Mouse (Mus musculus) large intestine, adult 2 months (tissue): ENCODE measurements around the gene Mrpl57. TPM values are rescaled to one million over a fixed set of nuclear protein-coding genes. Genes with fewer than 3 reads are reported as not detected.
"Not testable (repeated sequence)": the region's sequence is repeated elsewhere in the genome, so short reads cannot be mapped to it uniquely, and the experiment has no call there.

ENCODE experiments used
- DNase-seq: peaks from one replicate; pipeline ENCODE4 v3.0.0-alpha.2; 2012; ENCODE audit warnings: low read depth, low spot score
- WGBS: fragments of 180-500 bp; shearing (Covaris S2); methylation state at CpG from one replicate; pipeline ENCODE4 v1.1.7; 2018; 5-methylcytosine and 5-hydroxymethylcytosine counted together
- polyA plus RNA-seq: library from polyadenylated mRNA; depleted of rRNA; stranded (reverse); fragments of >200 nt; gene quantifications from 2 replicates; pipeline ENCODE4 v1.2.3, GENCODE M21; 2012; rRNA removed

Gene Mrpl57
- 73.3 and 78.2 TPM in 2 replicates for polyA plus RNA-seq

- under 1% methylated on average over 96 of the region's 96 CpGs for WGBS
- peak; percentile 79 for DNase-seq
Measured at GRCm38 (mm10) chr14:57825788-57826751, at the start of gene Mrpl57, which contains the start of gene Ska3. Gene Mrpl57 (plus strand): TSS chr14:57826234. Gene Ska3 (minus strand): TSS chr14:57826185.

GRCm38 (mm10) chr14:57787406-57787805, 38.6 kb upstream of the Mrpl57 start:
- no peak for DNase-seq
- 59% methylated on average over 4 of the region's 4 CpGs for WGBS

- 71% methylated on average over 2 of the region's 2 CpGs for WGBS
- no peak for DNase-seq
Measured at GRCm38 (mm10) chr14:57789311-57789710, 36.7 kb upstream of the Mrpl57 start.

GRCm38 (mm10) chr14:57789759-57790158, 36.3 kb upstream of the Mrpl57 start:
- DNase-seq, result no peak
- 91% methylated on average over 9 of the region's 9 CpGs for WGBS

GRCm38 (mm10) chr14:57791171-57791570, 34.9 kb upstream of the Mrpl57 start:
- 61% methylated on average over 4 of the region's 4 CpGs for WGBS
- no peak for DNase-seq

- DNase-seq, result no peak
- 14% methylated on average over 7 of the region's 7 CpGs for WGBS
Measured at GRCm38 (mm10) chr14:57797551-57797950, 28.5 kb upstream of the Mrpl57 start.

GRCm38 (mm10) chr14:57797991-57798931, 27.8 kb upstream of the Mrpl57 start, which contains the start of gene Sap18:
Gene Sap18 (plus strand): TSS chr14:57798180.
- WGBS, result under 1% methylated on average over 99 of the region's 99 CpGs

GRCm38 (mm10) chr14:57803731-57804130, 22.3 kb upstream of the Mrpl57 start:
- WGBS, result 86% methylated on average over 4 of the region's 4 CpGs

More at GRCm38 (mm10) chr14:57797991-57798931, 27.8 kb upstream of the Mrpl57 start, which contains the start of gene Sap18:
- DNase-seq, result peak; percentile 96

GRCm38 (mm10) chr14:57808558-57808957, 17.5 kb upstream of the Mrpl57 start:
- no peak for DNase-seq
- 53% methylated on average over 5 of the region's 5 CpGs for WGBS

More at GRCm38 (mm10) chr14:57803731-57804130, 22.3 kb upstream of the Mrpl57 start:
- DNase-seq, result no peak

GRCm38 (mm10) chr14:57810886-57811285, 15.1 kb upstream of the Mrpl57 start:
- WGBS, result 43% methylated on average over 2 of the region's 2 CpGs
- no peak for DNase-seq

- DNase-seq, result no peak
- WGBS, result 98% methylated on average over 5 of the region's 5 CpGs
Measured at GRCm38 (mm10) chr14:57811844-57812243, 14.2 kb upstream of the Mrpl57 start.

- DNase-seq, result no peak
- WGBS, result 75% methylated on average over 4 of the region's 4 CpGs
Measured at GRCm38 (mm10) chr14:57820839-57821238, 5.2 kb upstream of the Mrpl57 start.

GRCm38 (mm10) chr14:57827284-57827683, 1.2 kb downstream of the Mrpl57 start:
- 29% methylated on average over 1 of the region's 1 CpGs for WGBS
- no peak for DNase-seq

GRCm38 (mm10) chr14:57833526-57833925, 7.5 kb downstream of the Mrpl57 start:
- 76% methylated on average over 2 of the region's 2 CpGs for WGBS
- DNase-seq, result no peak

- 90% methylated on average over 10 of the region's 10 CpGs for WGBS
- no peak for DNase-seq
Measured at GRCm38 (mm10) chr14:57835157-57835556, 9.1 kb downstream of the Mrpl57 start.

- DNase-seq, result no peak
- WGBS, result 92% methylated on average over 3 of the region's 3 CpGs
Measured at GRCm38 (mm10) chr14:57844535-57844934, 18.5 kb downstream of the Mrpl57 start.

GRCm38 (mm10) chr14:57848061-57848460, 22.0 kb downstream of the Mrpl57 start:
- not testable (repeated sequence) for DNase-seq
- 71% methylated on average over 5 of the region's 5 CpGs for WGBS

- DNase-seq, result no peak
- WGBS, result 96% methylated on average over 2 of the region's 2 CpGs
Measured at GRCm38 (mm10) chr14:57848646-57849045, 22.6 kb downstream of the Mrpl57 start.

- WGBS, result 69% methylated on average over 3 of the region's 3 CpGs
- no peak for DNase-seq
Measured at GRCm38 (mm10) chr14:57850330-57850729, 24.3 kb downstream of the Mrpl57 start.

GRCm38 (mm10) chr14:57852961-57853360, 26.9 kb downstream of the Mrpl57 start:
- no peak for DNase-seq
- WGBS, result 87% methylated on average over 2 of the region's 2 CpGs
